Mouse (Mus musculus) myocyte (in vitro differentiated cells): ENCODE results near the gene Dpep3.

Experiments used
- E2F4 ChIP-seq: IDR thresholded peaks from one replicate; pipeline ENCODE4 v1.6.1; 2011; ENCODE audit warnings: mild to moderate bottlenecking, control low read depth, moderate library complexity; ENCODE audit not compliant: insufficient read depth
- MAX ChIP-seq: IDR thresholded peaks from one replicate; pipeline ENCODE4 v1.6.1; 2011; ENCODE audit warnings: low read depth, mild to moderate bottlenecking, control low read depth
- POLR2A ChIP-seq: IDR thresholded peaks from one replicate; pipeline ENCODE4 v1.6.1; 2011; ENCODE audit warnings: low read depth, mild to moderate bottlenecking, control low read depth, moderate library complexity; ENCODE audit not compliant: insufficient read length
- POLR2AphosphoS2 ChIP-seq: IDR thresholded peaks from one replicate; pipeline ENCODE4 v1.6.1; 2011; ENCODE audit warnings: low read depth, control low read depth; ENCODE audit not compliant: insufficient read length
- REST ChIP-seq: IDR thresholded peaks from one replicate; pipeline ENCODE4 v1.6.1; 2011; ENCODE audit warnings: mild to moderate bottlenecking, control low read depth, moderate library complexity; ENCODE audit not compliant: insufficient read depth, insufficient read length
- TCF12 ChIP-seq: IDR thresholded peaks from one replicate; pipeline ENCODE4 v1.6.1; 2011; ENCODE audit warnings: mild to moderate bottlenecking, control low read depth; ENCODE audit not compliant: poor library complexity, insufficient read depth, severe bottlenecking
- USF1 ChIP-seq: IDR thresholded peaks from one replicate; pipeline ENCODE4 v1.6.1; 2011; ENCODE audit warnings: low read depth, mild to moderate bottlenecking, control low read depth, moderate library complexity

DNA sequence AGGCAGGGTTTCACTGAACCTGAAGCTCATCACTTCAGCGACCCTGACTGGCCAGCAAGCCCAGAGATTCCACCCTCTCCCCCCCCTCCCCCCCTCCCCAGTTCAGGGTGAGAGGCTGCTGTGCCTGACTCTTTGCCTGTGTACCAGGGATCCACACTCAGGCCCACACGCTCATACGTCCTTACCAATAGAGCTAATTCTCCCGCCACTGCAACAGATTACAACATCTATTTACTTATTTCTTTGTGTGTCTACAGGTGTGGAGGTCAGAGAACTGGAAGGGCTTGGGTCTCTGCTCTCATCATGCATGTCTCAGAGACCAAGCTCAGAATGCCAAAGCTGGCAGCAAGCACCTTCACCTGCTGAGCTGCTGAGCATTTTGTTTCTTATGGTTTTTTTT, 14.0 kb upstream of the Dpep3 start:
- no peak for TF ChIP-seq E2F4
- TF ChIP-seq MAX = no peak
- no peak for TF ChIP-seq POLR2A
- TF ChIP-seq USF1 = no peak
- TF ChIP-seq TCF12 = no peak
- TF ChIP-seq REST = no peak
- TF ChIP-seq POLR2AphosphoS2 = no peak
